8 mouse cellular contexts compared by ENCODE assay signal in genomic region chr5:76904713-76905404, GRCm38 (mm10). TPM values are rescaled to one million over a fixed set of nuclear protein-coding genes. Genes with fewer than 3 reads are reported as not detected.
A peak's percentile ranks its signal among the peaks of the same experiment; 100 is the strongest.
DNase-seq lines count a peak whose midpoint lies in the region; ATAC-seq and TF ChIP-seq lines count a peak whose summit lies in the region.

No protein-coding gene starts in this region.

- ATAC-seq in heart, embryonic 13.5 days (ENCODE audit: extremely low read depth, insufficient number of reproducible peaks, low FRiP score, low TSS enrichment) = no peak
- peak; percentile 48 for ATAC-seq in embryonic facial prominence, embryonic 14.5 days (ENCODE audit: low read depth)
- peak; percentile 67; the same call in 1 of the 2 replicates for ATAC-seq in limb, embryonic 11.5 days (ENCODE audit: insufficient number of reproducible peaks, low FRiP score, low TSS enrichment, low read depth)

- no peak for TF ChIP-seq EP300 in CH12.LX (IDR thresholded peaks at IDR 0.05; ENCODE audit: low read length)

- no peak for TF ChIP-seq CTCF in CH12.LX (conservative IDR thresholded peaks at IDR 0.05 in 1 of 2, IDR thresholded peaks at IDR 0.05 in 1 of 2; ENCODE audit: low read depth in 2 of 2, low read length in 2 of 2)
- no peak for TF ChIP-seq CTCF in small intestine, adult 2 months (IDR thresholded peaks at IDR 0.05; ENCODE audit: extremely low read depth, insufficient read length, insufficient replicate concordance, low read depth, low read length)

- DNase-seq in heart, adult 9 months (ENCODE audit: low spot score in 2 of 2) = no peak
- DNase-seq in CH12.LX (ENCODE audit: extremely low read depth) = peak; percentile 31
- DNase-seq in embryonic facial prominence, embryonic 14.5 days (ENCODE audit: low spot score) = no peak
- DNase-seq in limb, embryonic 11.5 days (ENCODE audit: low spot score) = peak; percentile 26
- no peak for DNase-seq in right cerebral cortex, postnatal 25 days
- no peak for DNase-seq in left cerebral cortex, postnatal 25 days (ENCODE audit: low spot score in 2 of 2)

- TF ChIP-seq POLR2A in CH12.LX (IDR thresholded peaks at IDR 0.05; ENCODE audit: low read depth, low read length) = no peak
- no peak for TF ChIP-seq POLR2A in small intestine, adult 2 months (IDR thresholded peaks at IDR 0.05; ENCODE audit: low read depth, low read length)

- no peak for TF ChIP-seq RAD21 in CH12.LX (IDR thresholded peaks at IDR 0.05; ENCODE audit: low read depth, low read length)

- no peaks in the 10 kb centered on the region for H3K79me2 ChIP-seq in CH12.LX (replicated peaks; ENCODE audit: control insufficient read depth, extremely low read depth, insufficient read depth, poor library complexity, severe bottlenecking)

- in situ Hi-C loops in CH12.LX (cut with MboI; ENCODE audit: low pct_ligation_motif_present, low pct_unique_long_range_greater_than_20kb, low sequenced_read_pairs) = no loop called here

- peak overlapping the region; percentile 85 for H3K4me2 ChIP-seq in heart, embryonic 13.5 days
- peak overlapping the region; percentile 75 for H3K4me2 ChIP-seq in CH12.LX (ENCODE audit: insufficient read depth, low read depth, poor library complexity, severe bottlenecking)
- peak overlapping the region; percentile 74 for H3K4me2 ChIP-seq in embryonic facial prominence, embryonic 14.5 days (ENCODE audit: low read depth, low read length)
- H3K4me2 ChIP-seq in limb, embryonic 11.5 days (ENCODE audit: low read depth, severe bottlenecking) = peak overlapping the region; percentile 75

- dilution Hi-C loops in CH12.LX (cut with MboI; ENCODE audit: extremely low pct_ligation_motif_present, extremely low pct_unique_long_range_greater_than_20kb, low sequenced_read_pairs) = no loop called here

- peaks cover 21% of the 10 kb centered on the region for H3K36me3 ChIP-seq in heart, embryonic 13.5 days
- peaks cover 9 to 30% of the 10 kb centered on the region in 2 experiments for H3K36me3 ChIP-seq in CH12.LX (replicated peaks in 1 of 2; ENCODE audit: control insufficient read depth in 1 of 2, insufficient read depth in 1 of 2, low read length in 1 of 2)
- peaks cover 11% of the 10 kb centered on the region; the same call in 1 of the 2 replicates for H3K36me3 ChIP-seq in embryonic facial prominence, embryonic 14.5 days (ENCODE audit: control insufficient read depth, insufficient read depth, low read length)
- H3K36me3 ChIP-seq in limb, embryonic 11.5 days (ENCODE audit: control insufficient read depth, insufficient read depth, low read length) = no peaks in the 10 kb centered on the region; the same call in 1 of the 2 replicates
- H3K36me3 ChIP-seq in small intestine, adult 2 months (ENCODE audit: control insufficient read depth, insufficient read depth, low read length) = peaks cover 5% of the 10 kb centered on the region; the same call in 1 of the 2 replicates

- H3K27me3 ChIP-seq in heart, embryonic 13.5 days (replicated peaks) = no peaks in the 10 kb centered on the region
- H3K27me3 ChIP-seq in CH12.LX (replicated peaks) = no peaks in the 10 kb centered on the region
- H3K27me3 ChIP-seq in embryonic facial prominence, embryonic 14.5 days (replicated peaks; ENCODE audit: control insufficient read depth, insufficient read depth, low read length) = no peaks in the 10 kb centered on the region
- H3K27me3 ChIP-seq in limb, embryonic 11.5 days (ENCODE audit: control insufficient read depth, insufficient read depth, low read length) = no peaks in the 10 kb centered on the region
- no peaks in the 10 kb centered on the region for H3K27me3 ChIP-seq in small intestine, adult 2 months (ENCODE audit: control insufficient read depth, insufficient read depth, low read length)

- intact Hi-C loops in left cerebral cortex, postnatal 25 days (cut with DNase I) = loop anchor here (1.0 to 2.0 kb wide), 2 partner anchors 46 to 70 kb away; partner anchors contain the start of genes Paics, Ppat and Srp72

- 2% methylated on average over 19 of the region's 19 CpGs for WGBS in heart, embryonic 13.5 days
- 3% methylated on average over 19 of the region's 19 CpGs for WGBS in embryonic facial prominence, embryonic 14.5 days
- WGBS in limb, embryonic 11.5 days = 2% methylated on average over 19 of the region's 19 CpGs
- WGBS in small intestine, adult 2 months = under 1% methylated on average over 19 of the region's 19 CpGs

- peak overlapping the region; percentile 82 for H3K4me3 ChIP-seq in heart, embryonic 13.5 days
- peak overlapping the region; percentile 64 to 94 (median 73) for H3K4me3 ChIP-seq in CH12.LX (replicated peaks in 1 of 3; ENCODE audit: low read depth in 2 of 3, low read length in 2 of 3, poor library complexity in 1 of 3)
- peak overlapping the region; percentile 73 for H3K4me3 ChIP-seq in embryonic facial prominence, embryonic 14.5 days (ENCODE audit: low read depth, low read length)
- H3K4me3 ChIP-seq in limb, embryonic 11.5 days (ENCODE audit: low read depth, low read length) = peak overlapping the region; percentile 69
- peak overlapping the region; percentile 82 for H3K4me3 ChIP-seq in small intestine, adult 2 months (ENCODE audit: low read depth, low read length)

- H3K4me1 ChIP-seq in heart, embryonic 13.5 days = peaks cover 18% of the 10 kb centered on the region
- peaks cover 0 to 11% of the 10 kb centered on the region in 2 experiments; a peak in 1 of 4 replicates for H3K4me1 ChIP-seq in CH12.LX (ENCODE audit: control insufficient read depth in 1 of 2, insufficient read depth in 2 of 2)
- H3K4me1 ChIP-seq in embryonic facial prominence, embryonic 14.5 days (ENCODE audit: control insufficient read depth, insufficient read depth, low read length) = 0 out of 2 replicates have a peak, but pooled peaks cover 2% of the 10 kb centered on the region
- no peaks in the 10 kb centered on the region for H3K4me1 ChIP-seq in limb, embryonic 11.5 days (ENCODE audit: control insufficient read depth, insufficient read depth, low read length)
- no peaks in the 10 kb centered on the region; the same call in 1 of the 2 replicates for H3K4me1 ChIP-seq in small intestine, adult 2 months (ENCODE audit: control insufficient read depth, insufficient read depth, insufficient read length, low read length)

- H3K9me3 ChIP-seq in heart, embryonic 13.5 days = no peaks in the 10 kb centered on the region
- H3K9me3 ChIP-seq in CH12.LX (replicated peaks; ENCODE audit: low read length) = no peaks in the 10 kb centered on the region
- no peaks in the 10 kb centered on the region for H3K9me3 ChIP-seq in embryonic facial prominence, embryonic 14.5 days (ENCODE audit: control insufficient read depth, low read length)
- H3K9me3 ChIP-seq in limb, embryonic 11.5 days (ENCODE audit: control insufficient read depth, low read length) = no peaks in the 10 kb centered on the region

- peak overlapping the region; percentile 91 for H3K9ac ChIP-seq in heart, embryonic 13.5 days
- H3K9ac ChIP-seq in CH12.LX (ENCODE audit: insufficient read depth, low read depth) = peak overlapping the region; percentile 66
- peak overlapping the region; percentile 88 for H3K9ac ChIP-seq in embryonic facial prominence, embryonic 14.5 days (ENCODE audit: low read depth, low read length)
- H3K9ac ChIP-seq in limb, embryonic 11.5 days (ENCODE audit: low read length) = peak overlapping the region; percentile 81

- peak overlapping the region; percentile 95 for H3K27ac ChIP-seq in heart, embryonic 13.5 days (replicated peaks)
- H3K27ac ChIP-seq in CH12.LX (ENCODE audit: insufficient read depth, low read depth) = no peak overlapping the region
- peak overlapping the region; percentile 83 for H3K27ac ChIP-seq in embryonic facial prominence, embryonic 14.5 days (replicated peaks; ENCODE audit: low read depth, low read length)
- peak overlapping the region; percentile 47; the same call in 1 of the 2 replicates for H3K27ac ChIP-seq in limb, embryonic 11.5 days (replicated peaks; ENCODE audit: low read depth, low read length)
- H3K27ac ChIP-seq in small intestine, adult 2 months (ENCODE audit: insufficient read depth, low read depth, low read length) = no peak overlapping the region

TF ChIP-seq in CH12.LX, 34 proteins besides CTCF, POLR2A, EP300 and RAD21 (continues in another document):
- TF ChIP-seq CHD1 (IDR thresholded peaks at IDR 0.05; ENCODE audit: low read depth, low read length) = peak; percentile 86; the same call in 1 of the 2 replicates
- no peak for TF ChIP-seq JUND (conservative IDR thresholded peaks at IDR 0.05; ENCODE audit: low read depth, low read length)
- TF ChIP-seq MXI1 (IDR thresholded peaks at IDR 0.05; ENCODE audit: low read depth, low read length) = no peak
- TF ChIP-seq USF2 (conservative IDR thresholded peaks at IDR 0.05; ENCODE audit: low read depth, low read length) = no peak

RNA-seq across cellular contexts. Expression of gene Aasdh, which starts 0.5 kb away (rescaled TPM):
- 14.8 and 18.9 TPM in 2 replicates for polyA plus RNA-seq in heart, embryonic 13.5 days (2015; fragmentation: Nextera tagmentation; extraction: Ambion mirVana)
- total RNA-seq in CH12.LX (2012; rRNA removed) (18.4 and 20.9 TPM in 2 replicates), CH12.LX (2014; rRNA removed) (21.4 and 24.2 TPM in 2 replicates)
- polyA plus RNA-seq in CH12.LX (2012; ENCODE audit: insufficient read length, low read depth) = 20.5 and 21.0 TPM in 2 replicates
- polyA plus RNA-seq in embryonic facial prominence, embryonic 14.5 days (2014; fragmentation: Nextera tagmentation; extraction: Ambion mirVana) = 12.5 and 13.1 TPM in 2 replicates
- 16.2 and 23.9 TPM in 2 replicates for polyA plus RNA-seq in limb, embryonic 11.5 days (2014; fragmentation: Nextera tagmentation; extraction: Ambion mirVana)
- polyA plus RNA-seq in small intestine, adult 2 months (2012; rRNA removed) = 1.2 and 2.2 TPM in 2 replicates
- 10 to 100 TPM; 21.1 to 21.4 TPM for total RNA-seq in left cerebral cortex, postnatal 25 days (2021)

RNA-seq across cellular contexts. Expression of gene Paics, which starts 46.2 kb away (rescaled TPM):
- 229 and 249 TPM in 2 replicates for polyA plus RNA-seq in heart, embryonic 13.5 days (2015; fragmentation: Nextera tagmentation; extraction: Ambion mirVana)
- total RNA-seq in CH12.LX (2012; rRNA removed) = 274 and 275 TPM in 2 replicates
- total RNA-seq in CH12.LX (2014; rRNA removed) = 440 and 496 TPM in 2 replicates
- 259 and 322 TPM in 2 replicates for polyA plus RNA-seq in CH12.LX (2012; ENCODE audit: insufficient read length, low read depth)
- 228 and 252 TPM in 2 replicates for polyA plus RNA-seq in embryonic facial prominence, embryonic 14.5 days (2014; fragmentation: Nextera tagmentation; extraction: Ambion mirVana)
- 484 and 488 TPM in 2 replicates for polyA plus RNA-seq in limb, embryonic 11.5 days (2014; fragmentation: Nextera tagmentation; extraction: Ambion mirVana)
- polyA plus RNA-seq in small intestine, adult 2 months (2012; rRNA removed) = 5.9 and 6.1 TPM in 2 replicates
- total RNA-seq in left cerebral cortex, postnatal 25 days (2021) = 10 to 100 TPM; 89.7 to 92.4 TPM

RNA-seq across cellular contexts. Expression of gene Ppat, which starts 46.5 kb away (rescaled TPM):
- 20.8 and 25.0 TPM in 2 replicates for polyA plus RNA-seq in heart, embryonic 13.5 days (2015; fragmentation: Nextera tagmentation; extraction: Ambion mirVana)
- total RNA-seq in CH12.LX (2012; rRNA removed) (65.8 and 88.2 TPM in 2 replicates), CH12.LX (2014; rRNA removed) (156 and 162 TPM in 2 replicates)
- 118 and 125 TPM in 2 replicates for polyA plus RNA-seq in CH12.LX (2012; ENCODE audit: insufficient read length, low read depth)
- 23.1 and 26.5 TPM in 2 replicates for polyA plus RNA-seq in embryonic facial prominence, embryonic 14.5 days (2014; fragmentation: Nextera tagmentation; extraction: Ambion mirVana)
- 42.5 and 45.6 TPM in 2 replicates for polyA plus RNA-seq in limb, embryonic 11.5 days (2014; fragmentation: Nextera tagmentation; extraction: Ambion mirVana)
- polyA plus RNA-seq in small intestine, adult 2 months (2012; rRNA removed) = 1.2 TPM in 2 replicates
- 10 to 100 TPM; 17.4 to 19.3 TPM for total RNA-seq in left cerebral cortex, postnatal 25 days (2021)

Comparison
In these comparisons a context has a peak if more than half of its experiments do, and no peak if none do; other contexts are left out.
1. H3K27ac ChIP-seq: peak in heart, embryonic 13.5 days (single experiment), embryonic facial prominence, embryonic 14.5 days (single experiment) and limb, embryonic 11.5 days (single experiment); none in CH12.LX (single experiment) and small intestine, adult 2 months (single experiment).
2. DNase-seq: peak in CH12.LX (single experiment) and limb, embryonic 11.5 days (single experiment); none in heart, adult 9 months (0 of 2), embryonic facial prominence, embryonic 14.5 days (single experiment), right cerebral cortex, postnatal 25 days (single experiment) and left cerebral cortex, postnatal 25 days (0 of 2).
3. RNA of gene Paics, which starts 46.2 kb away (polyA plus RNA-seq): 484 to 488 TPM in limb, embryonic 11.5 days, 259 to 322 TPM in CH12.LX, 229 to 249 TPM in heart, embryonic 13.5 days and 228 to 252 TPM in embryonic facial prominence, embryonic 14.5 days; 5.9 to 6.1 TPM in small intestine, adult 2 months; every median in the first group is over 10 times any median in the second.
4. Peak in every context shown above with its lines, with median percentiles within 50 percentile points of each other: H3K4me2 ChIP-seq, H3K4me3 ChIP-seq and H3K9ac ChIP-seq.